Mouse (Mus musculus) layer of hippocampus, adult 6 months (tissue): ENCODE results near the gene Ifna14. TPM values are rescaled to one million over a fixed set of nuclear protein-coding genes. Genes with fewer than 3 reads are reported as not detected.

ENCODE experiments used
- long read RNA-seq, 2 experiments: library from polyadenylated mRNA; unstranded; transcript quantifications; one replicate each; pipeline ENCODE4 v2.0.0; 2019 to 2020
- polyA plus RNA-seq: library from polyadenylated mRNA; unstranded; fragments of <200 nt; fragmentation: Nextera tagmentation; gene quantifications from 2 replicates; pipeline ENCODE4 v1.2.3, GENCODE M21; 2021

Ifna14 gene
- polyA plus RNA-seq: not detected in 2 replicates
- long read RNA-seq, experiment 1: 0 reads
- long read RNA-seq, experiment 2: 0 reads

DNA sequence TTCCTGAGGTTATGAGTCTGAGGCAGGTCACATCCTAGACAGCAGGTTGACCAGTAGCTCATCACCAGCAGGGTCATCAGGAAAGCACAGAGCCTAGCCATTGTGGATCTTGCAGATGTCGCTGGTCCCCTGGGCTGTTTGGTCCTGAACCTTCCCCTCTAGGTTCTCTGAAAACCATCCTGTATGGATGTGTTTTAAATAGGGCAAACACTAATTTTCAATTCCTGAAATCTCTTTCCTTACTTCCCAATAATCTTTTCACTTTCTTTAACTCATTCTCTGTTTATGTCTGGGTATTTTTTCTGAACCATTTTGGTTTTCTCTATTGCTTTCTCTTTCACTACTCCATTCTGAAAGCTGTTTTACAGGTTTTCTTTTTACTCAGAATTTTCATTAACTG, at the start of gene Ifna14:
Gene Ifna14, minus strand, starts transcription at position 101 of the 400 bp plus-strand sequence.

GRCm38 (mm10) chr4:88603276-88603675, 31.7 kb upstream of the Ifna14 start, which contains the start of gene Ifna12:
Gene Ifna12, minus strand, starts transcription at chr4:88603376.

GRCm38 (mm10) chr4:88592285-88592684, 20.7 kb upstream of the Ifna14 start, which contains the start of gene Ifna9:
Gene Ifna9, minus strand, starts transcription at chr4:88592385.

GRCm38 (mm10) chr4:88558145-88558544, 13.5 kb downstream of the Ifna14 start, which contains the start of gene Ifna15:
Gene Ifna15, minus strand, starts transcription at chr4:88558245.

GRCm38 (mm10) chr4:88522674-88523073, 48.9 kb downstream of the Ifna14 start, which contains the start of gene Ifnb1:
Gene Ifnb1, minus strand, starts transcription at chr4:88522774.

Other genes with a start within 250 kb of the Ifna14 start
- gene Hacd4, start 132.9 kb downstream of the Ifna14 start, polyA plus RNA-seq: 1.9 and 2.1 TPM in 2 replicates
- not detected in 2 replicates for gene Ifnb1, start 49.0 kb downstream of the Ifna14 start, polyA plus RNA-seq
- not detected in 2 replicates for gene Ifna15, start 13.6 kb downstream of the Ifna14 start, polyA plus RNA-seq
- not detected in 2 replicates for gene Ifna9, start 20.6 kb upstream of the Ifna14 start, polyA plus RNA-seq
- gene Ifna12, start 31.6 kb upstream of the Ifna14 start, polyA plus RNA-seq: not detected in 2 replicates
- not detected in 2 replicates for gene C87499, start 62.6 kb upstream of the Ifna14 start, polyA plus RNA-seq
- not detected in 2 replicates for gene Ifna13, start 72.7 kb upstream of the Ifna14 start, polyA plus RNA-seq
- gene Ifna16, start 105.1 kb upstream of the Ifna14 start, polyA plus RNA-seq: not detected in 2 replicates
- not detected in 2 replicates for gene Ifna2, start 112.1 kb upstream of the Ifna14 start, polyA plus RNA-seq
- not detected in 2 replicates for gene Ifnab, start 119.6 kb upstream of the Ifna14 start, polyA plus RNA-seq
- gene Gm26566, start 150.0 kb upstream of the Ifna14 start, polyA plus RNA-seq: 1.8 and 2.6 TPM in 2 replicates
- 60.6 and 82.7 TPM in 2 replicates for gene Klhl9, start 150.7 kb upstream of the Ifna14 start, polyA plus RNA-seq
- not detected in 2 replicates for gene Gm13271, start 183.1 kb upstream of the Ifna14 start, polyA plus RNA-seq
- not detected in 2 replicates for gene Gm13283, start 188.3 kb upstream of the Ifna14 start, polyA plus RNA-seq
- gene Gm13290, start 202.0 kb upstream of the Ifna14 start, polyA plus RNA-seq: not detected in 2 replicates
- gene Gm13289, start 205.1 kb upstream of the Ifna14 start, polyA plus RNA-seq: not detected in 2 replicates
- not detected in 2 replicates for gene Gm13272, start 208.1 kb upstream of the Ifna14 start, polyA plus RNA-seq
- not detected in 2 replicates for gene Ifnz, start 210.3 kb upstream of the Ifna14 start, polyA plus RNA-seq
- gene Gm13276, start 213.9 kb upstream of the Ifna14 start, polyA plus RNA-seq: not detected in 2 replicates
- not detected in 2 replicates for gene Gm13277, start 216.8 kb upstream of the Ifna14 start, polyA plus RNA-seq
- not detected in 2 replicates for gene Gm13278, start 219.8 kb upstream of the Ifna14 start, polyA plus RNA-seq
- not detected in 2 replicates for gene Gm13275, start 222.7 kb upstream of the Ifna14 start, polyA plus RNA-seq
- gene Gm13279, start 225.6 kb upstream of the Ifna14 start, polyA plus RNA-seq: not detected in 2 replicates
- gene Gm13285, start 227.9 kb upstream of the Ifna14 start, polyA plus RNA-seq: not detected in 2 replicates
- gene Gm13287, start 231.5 kb upstream of the Ifna14 start, polyA plus RNA-seq: not detected in 2 replicates
- gene Gm13288, start 233.7 kb upstream of the Ifna14 start, polyA plus RNA-seq: not detected in 2 replicates
- gene Ifna7, start 244.4 kb upstream of the Ifna14 start, polyA plus RNA-seq: not detected in 2 replicates
- not detected in 2 replicates for gene Ifna11, start 248.2 kb upstream of the Ifna14 start, polyA plus RNA-seq